Mouse (Mus musculus): Measurements from ENCODE around the gene Mnat1. TPM values are rescaled to one million over a fixed set of nuclear protein-coding genes. Genes with fewer than 3 reads are reported as not detected.

The Mnat1 gene
- polyA plus RNA-seq, 1 experiment from 2014 or later = 53.0 TPM

GRCm38 (mm10) chr12:73259269-73259668, 135.8 kb downstream of the Mnat1 start:
- no peak for DNase-seq (ENCODE audit: low spot score)
- ATAC-seq (replicated peaks; ENCODE audit: insufficient number of reproducible peaks, low FRiP score, low TSS enrichment, low read depth) = no peak
- 96% methylated on average over 6 of the region's 6 CpGs for WGBS
- H3K36me3 ChIP-seq (replicated peaks; ENCODE audit: control insufficient read depth, insufficient read depth, low read depth, low read length) = no peaks in the 10 kb centered on the region
- no peak overlapping the region for H3K9ac ChIP-seq (replicated peaks; ENCODE audit: low read length)
- no peaks in the 10 kb centered on the region for H3K27me3 ChIP-seq (ENCODE audit: control insufficient read depth, insufficient read depth, low read length)
- no peak overlapping the region for H3K4me2 ChIP-seq (ENCODE audit: low read depth, low read length)
- no peak overlapping the region for H3K27ac ChIP-seq (replicated peaks; ENCODE audit: low read depth, low read length)
- no peak overlapping the region for H3K4me3 ChIP-seq (ENCODE audit: low read depth, low read length)
- no peaks in the 10 kb centered on the region for H3K4me1 ChIP-seq (ENCODE audit: control insufficient read depth, insufficient read depth, low read length)
- H3K9me3 ChIP-seq (replicated peaks; ENCODE audit: control insufficient read depth, low read length) = no peaks in the 10 kb centered on the region

- WGBS = 90% methylated on average over 1 of the region's 1 CpGs
- Histone ChIP-seq H3K36me3 (replicated peaks; ENCODE audit: control insufficient read depth, insufficient read depth, low read depth, low read length) (no peaks in the 10 kb centered on the region), H3K27me3 (ENCODE audit: control insufficient read depth, insufficient read depth, low read length) (no peaks in the 10 kb centered on the region), H3K4me3 (ENCODE audit: low read depth, low read length) (no peak overlapping the region), H3K4me2 (ENCODE audit: low read depth, low read length) (no peak overlapping the region), H3K9me3 (replicated peaks; ENCODE audit: control insufficient read depth, low read length) (no peaks in the 10 kb centered on the region), H3K27ac (replicated peaks; ENCODE audit: low read depth, low read length) (no peak overlapping the region), H3K4me1 (ENCODE audit: control insufficient read depth, insufficient read depth, low read length) (no peaks in the 10 kb centered on the region), H3K9ac (replicated peaks; ENCODE audit: low read length) (no peak overlapping the region)
- no peak for DNase-seq (ENCODE audit: low spot score)
- no peak for ATAC-seq (replicated peaks; ENCODE audit: insufficient number of reproducible peaks, low FRiP score, low TSS enrichment, low read depth)
These were observed 136.8 kb downstream of the Mnat1 start for GRCm38 (mm10) chr12:73260339-73260738.

GRCm38 (mm10) chr12:73265381-73265978, 142.0 kb downstream of the Mnat1 start:
- Histone ChIP-seq H3K36me3 (replicated peaks; ENCODE audit: control insufficient read depth, insufficient read depth, low read depth, low read length) (no peaks in the 10 kb centered on the region), H3K27ac (replicated peaks; ENCODE audit: low read depth, low read length) (no peak overlapping the region), H3K4me2 (ENCODE audit: low read depth, low read length) (no peak overlapping the region), H3K9ac (replicated peaks; ENCODE audit: low read length) (no peak overlapping the region), H3K9me3 (replicated peaks; ENCODE audit: control insufficient read depth, low read length) (no peaks in the 10 kb centered on the region), H3K4me3 (ENCODE audit: low read depth, low read length) (no peak overlapping the region), H3K27me3 (ENCODE audit: control insufficient read depth, insufficient read depth, low read length) (no peaks in the 10 kb centered on the region), H3K4me1 (ENCODE audit: control insufficient read depth, insufficient read depth, low read length) (no peaks in the 10 kb centered on the region)
- ATAC-seq (replicated peaks; ENCODE audit: insufficient number of reproducible peaks, low FRiP score, low TSS enrichment, low read depth) = no peak
- 69% methylated on average over 3 of the region's 3 CpGs for WGBS
- DNase-seq (ENCODE audit: low spot score) = no peak

GRCm38 (mm10) chr12:73266597-73266996, 143.1 kb downstream of the Mnat1 start:
- no peak for DNase-seq (ENCODE audit: low spot score)
- WGBS = 56% methylated on average over 1 of the region's 1 CpGs

GRCm38 (mm10) chr12:73268497-73268896, 145.0 kb downstream of the Mnat1 start:
- no peaks in the 10 kb centered on the region for H3K36me3 ChIP-seq (replicated peaks; ENCODE audit: control insufficient read depth, insufficient read depth, low read depth, low read length)
- no peak overlapping the region for H3K9ac ChIP-seq (replicated peaks; ENCODE audit: low read length)
- H3K27me3 ChIP-seq (ENCODE audit: control insufficient read depth, insufficient read depth, low read length) = no peaks in the 10 kb centered on the region
- WGBS = 37% methylated on average over 1 of the region's 1 CpGs
- ATAC-seq (replicated peaks; ENCODE audit: insufficient number of reproducible peaks, low FRiP score, low TSS enrichment, low read depth) (no peak), DNase-seq (ENCODE audit: low spot score) (peak; percentile 22)
- no peaks in the 10 kb centered on the region for H3K9me3 ChIP-seq (replicated peaks; ENCODE audit: control insufficient read depth, low read length)
- no peak overlapping the region for H3K4me2 ChIP-seq (ENCODE audit: low read depth, low read length)
- H3K4me1 ChIP-seq (ENCODE audit: control insufficient read depth, insufficient read depth, low read length) = no peaks in the 10 kb centered on the region
- H3K27ac ChIP-seq (replicated peaks; ENCODE audit: low read depth, low read length) = no peak overlapping the region
- H3K4me3 ChIP-seq (ENCODE audit: low read depth, low read length) = no peak overlapping the region

More at GRCm38 (mm10) chr12:73266597-73266996, 143.1 kb downstream of the Mnat1 start:
- Histone ChIP-seq H3K9ac (replicated peaks; ENCODE audit: low read length) (no peak overlapping the region), H3K36me3 (replicated peaks; ENCODE audit: control insufficient read depth, insufficient read depth, low read depth, low read length) (no peaks in the 10 kb centered on the region), H3K27ac (replicated peaks; ENCODE audit: low read depth, low read length) (no peak overlapping the region), H3K4me3 (ENCODE audit: low read depth, low read length) (no peak overlapping the region), H3K9me3 (replicated peaks; ENCODE audit: control insufficient read depth, low read length) (no peaks in the 10 kb centered on the region), H3K27me3 (ENCODE audit: control insufficient read depth, insufficient read depth, low read length) (no peaks in the 10 kb centered on the region), H3K4me1 (ENCODE audit: control insufficient read depth, insufficient read depth, low read length) (no peaks in the 10 kb centered on the region), H3K4me2 (ENCODE audit: low read depth, low read length) (no peak overlapping the region)
- ATAC-seq (replicated peaks; ENCODE audit: insufficient number of reproducible peaks, low FRiP score, low TSS enrichment, low read depth) = no peak

- WGBS = 78% methylated on average over 3 of the region's 3 CpGs
- no peak for DNase-seq (ENCODE audit: low spot score)
- no peak for ATAC-seq (replicated peaks; ENCODE audit: insufficient number of reproducible peaks, low FRiP score, low TSS enrichment, low read depth)
- Histone ChIP-seq H3K27ac (replicated peaks; ENCODE audit: low read depth, low read length) (no peak overlapping the region), H3K4me3 (ENCODE audit: low read depth, low read length) (no peak overlapping the region), H3K36me3 (replicated peaks; ENCODE audit: control insufficient read depth, insufficient read depth, low read depth, low read length) (no peaks in the 10 kb centered on the region), H3K4me2 (ENCODE audit: low read depth, low read length) (no peak overlapping the region), H3K9me3 (replicated peaks; ENCODE audit: control insufficient read depth, low read length) (no peaks in the 10 kb centered on the region), H3K9ac (replicated peaks; ENCODE audit: low read length) (no peak overlapping the region), H3K27me3 (ENCODE audit: control insufficient read depth, insufficient read depth, low read length) (no peaks in the 10 kb centered on the region), H3K4me1 (ENCODE audit: control insufficient read depth, insufficient read depth, low read length) (no peaks in the 10 kb centered on the region)
These were observed 146.0 kb downstream of the Mnat1 start for GRCm38 (mm10) chr12:73269531-73269930.

GRCm38 (mm10) chr12:73269933-73270332, 146.4 kb downstream of the Mnat1 start:
- H3K4me2 ChIP-seq (ENCODE audit: low read depth, low read length) = no peak overlapping the region
- H3K36me3 ChIP-seq (replicated peaks; ENCODE audit: control insufficient read depth, insufficient read depth, low read depth, low read length) = no peaks in the 10 kb centered on the region
- H3K4me1 ChIP-seq (ENCODE audit: control insufficient read depth, insufficient read depth, low read length) = no peaks in the 10 kb centered on the region
- H3K27ac ChIP-seq (replicated peaks; ENCODE audit: low read depth, low read length) = no peak overlapping the region
- 81% methylated on average over 4 of the region's 4 CpGs for WGBS
- no peaks in the 10 kb centered on the region for H3K9me3 ChIP-seq (replicated peaks; ENCODE audit: control insufficient read depth, low read length)
- H3K4me3 ChIP-seq (ENCODE audit: low read depth, low read length) = no peak overlapping the region
- DNase-seq (ENCODE audit: low spot score) (no peak), ATAC-seq (replicated peaks; ENCODE audit: insufficient number of reproducible peaks, low FRiP score, low TSS enrichment, low read depth) (no peak)
- H3K9ac ChIP-seq (replicated peaks; ENCODE audit: low read length) = no peak overlapping the region
- no peaks in the 10 kb centered on the region for H3K27me3 ChIP-seq (ENCODE audit: control insufficient read depth, insufficient read depth, low read length)

- no peak for DNase-seq (ENCODE audit: low spot score)
- WGBS = 95% methylated on average over 3 of the region's 3 CpGs
These were observed 151.4 kb downstream of the Mnat1 start for GRCm38 (mm10) chr12:73274921-73275320.

More at GRCm38 (mm10) chr12:73274921-73275320, 151.4 kb downstream of the Mnat1 start:
- Histone ChIP-seq H3K9ac (replicated peaks; ENCODE audit: low read length) (no peak overlapping the region), H3K9me3 (replicated peaks; ENCODE audit: control insufficient read depth, low read length) (no peaks in the 10 kb centered on the region), H3K27me3 (ENCODE audit: control insufficient read depth, insufficient read depth, low read length) (no peaks in the 10 kb centered on the region), H3K36me3 (replicated peaks; ENCODE audit: control insufficient read depth, insufficient read depth, low read depth, low read length) (peaks cover 7% of the 10 kb centered on the region), H3K4me3 (ENCODE audit: low read depth, low read length) (no peak overlapping the region), H3K4me1 (ENCODE audit: control insufficient read depth, insufficient read depth, low read length) (no peaks in the 10 kb centered on the region), H3K27ac (replicated peaks; ENCODE audit: low read depth, low read length) (no peak overlapping the region), H3K4me2 (ENCODE audit: low read depth, low read length) (no peak overlapping the region)
- no peak for ATAC-seq (replicated peaks; ENCODE audit: insufficient number of reproducible peaks, low FRiP score, low TSS enrichment, low read depth)
